11 mouse cellular contexts compared by ENCODE assay signal in genomic region chr7:113269921-113270320, GRCm38 (mm10).
DNase-seq lines count a peak whose midpoint lies in the region; ATAC-seq and TF ChIP-seq lines count a peak whose summit lies in the region.
"Had no signal": no experiment of that assay in that cellular context is flagged by ENCODE, and none has a peak within 500 bp of the region (broad histone marks: within the 10 kb centered on the region; RNA-seq: fewer than 3 reads in every experiment).

No protein-coding gene starts in this region.

- H3K9me3 ChIP-seq in hindbrain, embryonic 12.5 days (replicated peaks): no peaks in the 10 kb centered on the region
- no peaks in the 10 kb centered on the region for H3K9me3 ChIP-seq in hindbrain, embryonic 11.5 days (ENCODE audit: control insufficient read depth, low read length)
- no peaks in the 10 kb centered on the region for H3K9me3 ChIP-seq in hindbrain, postnatal 0 days (ENCODE audit: low read length)
- H3K9me3 ChIP-seq: heart, embryonic 10.5 days had no signal

- H3K9ac ChIP-seq in hindbrain, embryonic 12.5 days: peak overlapping the region; percentile 8; the same call in 1 of the 2 replicates
- H3K9ac ChIP-seq in hindbrain, embryonic 11.5 days (ENCODE audit: low read depth, low read length): no peak overlapping the region
- H3K9ac ChIP-seq in hindbrain, postnatal 0 days (replicated peaks; ENCODE audit: low read length): no peak overlapping the region

- H3K27ac ChIP-seq in hindbrain, embryonic 12.5 days: 0 out of 2 replicates have a peak overlapping the region, but pooled peaks have one; percentile 30
- H3K27ac ChIP-seq in hindbrain, embryonic 11.5 days (ENCODE audit: low read depth, low read length): no peak overlapping the region
- H3K27ac ChIP-seq in thymus, adult 2 months (ENCODE audit: control insufficient read depth, insufficient read depth, low read length): no peak overlapping the region
- peak overlapping the region; percentile 32; the same call in 1 of the 2 replicates for H3K27ac ChIP-seq in hindbrain, postnatal 0 days
- H3K27ac ChIP-seq: heart, embryonic 10.5 days had no signal

- no peak overlapping the region for H3K4me2 ChIP-seq in hindbrain, embryonic 12.5 days (replicated peaks)
- H3K4me2 ChIP-seq in hindbrain, embryonic 11.5 days (replicated peaks; ENCODE audit: low read depth, low read length): no peak overlapping the region
- no peak overlapping the region for H3K4me2 ChIP-seq in hindbrain, postnatal 0 days (ENCODE audit: low read depth, low read length)
- H3K4me2 ChIP-seq: liver, embryonic 11.5 days had no signal

- 66% methylated on average over 3 of the region's 3 CpGs for WGBS in hindbrain, embryonic 12.5 days
- WGBS in hindbrain, embryonic 11.5 days: 60% methylated on average over 3 of the region's 3 CpGs
- WGBS in thymus, adult 2 months: 44% methylated on average over 3 of the region's 3 CpGs
- WGBS in hindbrain, postnatal 0 days: 29% methylated on average over 3 of the region's 3 CpGs

- no peak for TF ChIP-seq POLR2A in thymus, adult 2 months (IDR thresholded peaks at IDR 0.05; ENCODE audit: control insufficient read depth, extremely low read depth, insufficient read depth, low read length, poor library complexity)

- ATAC-seq in hindbrain, embryonic 12.5 days (ENCODE audit: low FRiP score): no peak
- no peak for ATAC-seq in hindbrain, embryonic 11.5 days (ENCODE audit: low FRiP score)
- peak; percentile 34; the same call in 1 of the 2 replicates for ATAC-seq in hindbrain, postnatal 0 days
- ATAC-seq: activated CD4-positive, CD25-positive, alpha-beta regulatory T cell, adult 4 months had no signal

- TF ChIP-seq CTCF in thymus, adult 2 months (IDR thresholded peaks at IDR 0.05; ENCODE audit: borderline replicate concordance, control insufficient read depth, extremely low read depth, insufficient read depth, low read length, poor library complexity): no peak
- no peak for TF ChIP-seq CTCF in hindbrain, postnatal 0 days (IDR thresholded peaks at IDR 0.05; ENCODE audit: low read depth)

- H3K4me1 ChIP-seq in hindbrain, embryonic 12.5 days: peaks cover 5% of the 10 kb centered on the region
- H3K4me1 ChIP-seq in hindbrain, embryonic 11.5 days (replicated peaks; ENCODE audit: control insufficient read depth, insufficient read depth, low read length): no peaks in the 10 kb centered on the region
- peaks cover 15% of the 10 kb centered on the region for H3K4me1 ChIP-seq in thymus, adult 2 months (replicated peaks; ENCODE audit: control insufficient read depth, insufficient read depth, low read length)
- H3K4me1 ChIP-seq in hindbrain, postnatal 0 days (ENCODE audit: insufficient read depth, low read length): peaks cover 9% of the 10 kb centered on the region

- no peak overlapping the region for H3K4me3 ChIP-seq in hindbrain, embryonic 12.5 days
- no peak overlapping the region for H3K4me3 ChIP-seq in hindbrain, embryonic 11.5 days (ENCODE audit: low read depth, low read length)
- no peak overlapping the region for H3K4me3 ChIP-seq in thymus, adult 2 months (ENCODE audit: control insufficient read depth, insufficient read depth, low read length)
- H3K4me3 ChIP-seq in hindbrain, postnatal 0 days (ENCODE audit: low read length): no peak overlapping the region
- H3K4me3 ChIP-seq: heart, embryonic 10.5 days had no signal

- DNase-seq in hindbrain, embryonic 11.5 days (ENCODE audit: low spot score): no peak
- peak; percentile 16 for DNase-seq in thymus, adult 2 months
- no peak for DNase-seq in thymus, adult 18-20 months
- DNase-seq in hindbrain, postnatal 0 days (ENCODE audit: low spot score): peak; percentile 38
- DNase-seq in right cerebral cortex, adult 18-20 months: no peak
- DNase-seq in layer of hippocampus, postnatal 14 days (ENCODE audit: low spot score in 2 of 2): no peak
- DNase-seq: spleen, adult 18-20 months had no signal

- H3K36me3 ChIP-seq in hindbrain, embryonic 12.5 days: no peaks in the 10 kb centered on the region
- H3K36me3 ChIP-seq in hindbrain, embryonic 11.5 days (ENCODE audit: control insufficient read depth, insufficient read depth, low read length): no peaks in the 10 kb centered on the region
- no peaks in the 10 kb centered on the region for H3K36me3 ChIP-seq in thymus, adult 2 months (ENCODE audit: control insufficient read depth, insufficient read depth, low read length)
- H3K36me3 ChIP-seq in hindbrain, postnatal 0 days (ENCODE audit: insufficient read depth, low read length): no peaks in the 10 kb centered on the region
- H3K36me3 ChIP-seq: heart, embryonic 10.5 days had no signal

- H3K27me3 ChIP-seq in hindbrain, embryonic 12.5 days: no peaks in the 10 kb centered on the region
- no peaks in the 10 kb centered on the region for H3K27me3 ChIP-seq in hindbrain, embryonic 11.5 days (ENCODE audit: control insufficient read depth, insufficient read depth, low read length)
- H3K27me3 ChIP-seq in thymus, adult 2 months (ENCODE audit: control insufficient read depth, insufficient read depth, low read length): no peaks in the 10 kb centered on the region
- H3K27me3 ChIP-seq in hindbrain, postnatal 0 days (ENCODE audit: insufficient read depth, low read length): no peaks in the 10 kb centered on the region

Comparison
In these comparisons a context has a peak if more than half of its experiments do, and no peak if none do; other contexts are left out.
1. H3K27ac ChIP-seq: peak in hindbrain, embryonic 12.5 days (single experiment) and hindbrain, postnatal 0 days (single experiment); none in hindbrain, embryonic 11.5 days (single experiment) and thymus, adult 2 months (single experiment).
2. DNase-seq: peak in thymus, adult 2 months (single experiment) and hindbrain, postnatal 0 days (single experiment); none in hindbrain, embryonic 11.5 days (single experiment), thymus, adult 18-20 months (0 of 2), right cerebral cortex, adult 18-20 months (single experiment) and layer of hippocampus, postnatal 14 days (0 of 2).